Mouse (Mus musculus) heart, embryonic 16.5 days (tissue): Measurements from ENCODE around the gene Arl2. TPM values are rescaled to one million over a fixed set of nuclear protein-coding genes. Genes with fewer than 3 reads are reported as not detected.
"Not testable (repeated sequence)": the region's sequence is repeated elsewhere in the genome, so short reads cannot be mapped to it uniquely, and the experiment has no call there.

Source experiments
- ATAC-seq: fragments of 200-750 bp; cut with Nextera tagmentation; replicated peaks from 2 replicates; pipeline ENCODE4 v1.8.0; 2017; ENCODE audit warnings: moderate number of reproducible peaks; ENCODE audit not compliant: insufficient read depth, low FRiP score; ENCODE audit errors: extremely low read depth
- H3K27ac ChIP-seq: fragments of 300-500 bp; sonication (generic); 2 replicates; pipeline ENCODE4 v1.5.1; 2014; ENCODE audit warnings: mild to moderate bottlenecking, low read length, control low read depth, moderate library complexity
- H3K27me3 ChIP-seq: fragments of 300-500 bp; sonication (generic); 2 replicates; pipeline ENCODE4 v1.6.1; 2014; ENCODE audit warnings: low read length, mixed read lengths; ENCODE audit not compliant: control insufficient read depth, insufficient read depth
- H3K36me3 ChIP-seq: fragments of 300-500 bp; sonication (generic); 2 replicates; pipeline ENCODE4 v1.6.1; 2014; ENCODE audit not compliant: control insufficient read depth, insufficient read depth
- H3K4me1 ChIP-seq: fragments of 300-500 bp; sonication (generic); 2 replicates; pipeline ENCODE4 v1.6.1; 2014; ENCODE audit warnings: low read length, mixed read lengths; ENCODE audit not compliant: control insufficient read depth, insufficient read depth
- H3K4me2 ChIP-seq: fragments of 300-500 bp; sonication (generic); 2 replicates; pipeline ENCODE4 v1.6.1; 2014; ENCODE audit warnings: low read depth, mild to moderate bottlenecking, control low read depth, low read length
- H3K4me3 ChIP-seq: fragments of 300-500 bp; sonication (generic); 2 replicates; pipeline ENCODE4 v1.5.1; 2014; ENCODE audit warnings: mild to moderate bottlenecking, control low read depth, low read length
- H3K9ac ChIP-seq: fragments of 300-500 bp; sonication (generic); 2 replicates; pipeline ENCODE4 v1.6.1; 2014; ENCODE audit warnings: low read length, control low read depth
- H3K9me3 ChIP-seq: fragments of 300-500 bp; sonication (generic); replicated peaks from 2 replicates; pipeline ENCODE4 v1.6.1; 2016; ENCODE audit warnings: low read length; ENCODE audit not compliant: control insufficient read depth
- WGBS: fragments of 180-500 bp; shearing (Covaris S2); extraction: QIAGEN DNeasy Blood & Tissue Kit; methylation state at CpG from one replicate; pipeline ENCODE4 v1.1.7; 2014; 5-methylcytosine and 5-hydroxymethylcytosine counted together
- polyA plus RNA-seq: library from polyadenylated mRNA; unstranded; fragments of >200 nt; fragmentation: Nextera tagmentation; extraction: Ambion mirVana; gene quantifications from 2 replicates; pipeline ENCODE4 v1.2.1, GENCODE M21; 2015

The Arl2 gene
- polyA plus RNA-seq, 1 experiment from 2014 or later: 77.2 TPM

GRCm38 (mm10) chr19:6132171-6132827 is 9.0 kb downstream of the Arl2 start:
- H3K36me3 ChIP-seq: no peaks in the 10 kb centered on the region
- no peaks in the 10 kb centered on the region for H3K27me3 ChIP-seq
- no peaks in the 10 kb centered on the region for H3K4me1 ChIP-seq
- H3K27ac ChIP-seq: no peak overlapping the region
- H3K9ac ChIP-seq: no peak overlapping the region
- H3K4me2 ChIP-seq: no peak overlapping the region
- no peaks in the 10 kb centered on the region for H3K9me3 ChIP-seq
- WGBS: 75% methylated on average over 7 of the region's 7 CpGs
- no peak for ATAC-seq
- no peak overlapping the region for H3K4me3 ChIP-seq

GRCm38 (mm10) chr19:6130414-6131128 is 10.8 kb downstream of the Arl2 start:
- WGBS: 72% methylated on average over 7 of the region's 7 CpGs
- H3K4me3 ChIP-seq, H3K4me2 ChIP-seq, H3K27me3 ChIP-seq, H3K9me3 ChIP-seq, ATAC-seq, H3K4me1 ChIP-seq, H3K27ac ChIP-seq, H3K9ac ChIP-seq, H3K36me3 ChIP-seq: not testable (repeated sequence)

GRCm38 (mm10) chr19:6127760-6128341 is 13.5 kb downstream of the Arl2 start, which contains the start of gene Snx15:
Gene Snx15 (minus strand): TSS chr19:6128304.
- H3K27me3 ChIP-seq: no peaks in the 10 kb centered on the region
- H3K4me2 ChIP-seq: peak within 1 kb of the TSS; percentile 73
- peak; percentile 95 for ATAC-seq
- no peaks in the 10 kb centered on the region for H3K36me3 ChIP-seq
- H3K4me3 ChIP-seq: peak within 1 kb of the TSS; percentile 72
- peak within 1 kb of the TSS; percentile 94 for H3K27ac ChIP-seq
- H3K4me1 ChIP-seq: no peaks in the 10 kb centered on the region
- peak within 1 kb of the TSS; percentile 81 for H3K9ac ChIP-seq
- 0 out of 2 replicates have a peak, but pooled peaks cover 4% of the 10 kb centered on the region for H3K9me3 ChIP-seq
- WGBS: 0% methylated on average over 32 of the region's 32 CpGs

GRCm38 (mm10) chr19:6126789-6127580 is 14.4 kb downstream of the Arl2 start:
- H3K36me3 ChIP-seq: no peaks in the 10 kb centered on the region
- no peak for ATAC-seq
- 0 out of 2 replicates have a peak, but pooled peaks cover 4% of the 10 kb centered on the region for H3K9me3 ChIP-seq
- H3K4me3 ChIP-seq: peak overlapping the region; percentile 72
- H3K9ac ChIP-seq: peak overlapping the region; percentile 81
- no peaks in the 10 kb centered on the region for H3K27me3 ChIP-seq
- H3K4me1 ChIP-seq: no peaks in the 10 kb centered on the region
- H3K4me2 ChIP-seq: peak overlapping the region; percentile 73
- WGBS: 71% methylated on average over 10 of the region's 10 CpGs
- peak overlapping the region; percentile 94 for H3K27ac ChIP-seq

- Histone ChIP-seq H3K9me3 (0 out of 2 replicates have a peak, but pooled peaks cover 4% of the 10 kb centered on the region), H3K9ac (no peak overlapping the region), H3K4me2 (no peak overlapping the region), H3K36me3 (no peaks in the 10 kb centered on the region), H3K4me1 (no peaks in the 10 kb centered on the region), H3K27ac (no peak overlapping the region), H3K27me3 (no peaks in the 10 kb centered on the region), H3K4me3 (no peak overlapping the region)
- no peak for ATAC-seq
- 21% methylated on average over 4 of the region's 4 CpGs for WGBS
These were observed 15.1 kb downstream of the Arl2 start for GRCm38 (mm10) chr19:6126289-6126688.

- no peak for ATAC-seq
- H3K36me3 ChIP-seq: no peaks in the 10 kb centered on the region
- H3K27me3 ChIP-seq: no peaks in the 10 kb centered on the region
- no peak overlapping the region for H3K9ac ChIP-seq
- H3K27ac ChIP-seq: no peak overlapping the region
- 68% methylated on average over 2 of the region's 2 CpGs for WGBS
- no peak overlapping the region for H3K4me2 ChIP-seq
- H3K4me1 ChIP-seq: no peaks in the 10 kb centered on the region
- H3K4me3 ChIP-seq: no peak overlapping the region
- H3K9me3 ChIP-seq: 0 out of 2 replicates have a peak, but pooled peaks cover 4% of the 10 kb centered on the region
These were observed 16.4 kb downstream of the Arl2 start for GRCm38 (mm10) chr19:6124898-6125297.

GRCm38 (mm10) chr19:6123330-6123729 is 18.0 kb downstream of the Arl2 start:
- WGBS: 79% methylated on average over 8 of the region's 8 CpGs
- Histone ChIP-seq H3K36me3 (no peaks in the 10 kb centered on the region), H3K4me2 (no peak overlapping the region), H3K4me1 (peaks cover 5% of the 10 kb centered on the region; the same call in 1 of the 2 replicates), H3K9me3 (0 out of 2 replicates have a peak, but pooled peaks cover 4% of the 10 kb centered on the region), H3K27me3 (no peaks in the 10 kb centered on the region), H3K9ac (0 out of 2 replicates have a peak overlapping the region, but pooled peaks have one; percentile 6), H3K27ac (no peak overlapping the region), H3K4me3 (no peak overlapping the region)
- ATAC-seq: no peak

GRCm38 (mm10) chr19:6121761-6122160 is 19.6 kb downstream of the Arl2 start:
- 32% methylated on average over 19 of the region's 19 CpGs for WGBS
- no peak overlapping the region for H3K4me2 ChIP-seq
- no peaks in the 10 kb centered on the region for H3K36me3 ChIP-seq
- no peak for ATAC-seq
- H3K9me3 ChIP-seq: 0 out of 2 replicates have a peak, but pooled peaks cover 4% of the 10 kb centered on the region
- H3K4me3 ChIP-seq: no peak overlapping the region
- H3K27ac ChIP-seq: no peak overlapping the region
- no peaks in the 10 kb centered on the region for H3K27me3 ChIP-seq
- no peak overlapping the region for H3K9ac ChIP-seq
- H3K4me1 ChIP-seq: peaks cover 13% of the 10 kb centered on the region
